Mouse (Mus musculus) intestine, postnatal 0 days (tissue): Measurements from ENCODE around the gene Fshr. TPM values are rescaled to one million over a fixed set of nuclear protein-coding genes. Genes with fewer than 3 reads are reported as not detected.

ENCODE experiments used
- ATAC-seq: fragments of 200-750 bp; cut with Nextera tagmentation; 2 replicates; pipeline ENCODE4 v1.8.0; 2017; ENCODE audit warnings: mild to moderate bottlenecking, moderate TSS enrichment, moderate library complexity
- H3K27ac ChIP-seq: fragments of 300-500 bp; sonication (generic); 2 replicates; pipeline ENCODE4 v1.5.1; 2014; ENCODE audit warnings: mild to moderate bottlenecking, low read depth, low read length, moderate library complexity
- H3K27me3 ChIP-seq: fragments of 300-500 bp; sonication (generic); replicated peaks from 2 replicates; pipeline ENCODE4 v1.6.1; 2014; ENCODE audit warnings: low read length, mixed read lengths; ENCODE audit not compliant: control insufficient read depth, insufficient read depth
- H3K36me3 ChIP-seq: fragments of 300-500 bp; sonication (generic); 2 replicates; pipeline ENCODE4 v1.6.1; 2014; ENCODE audit warnings: mild to moderate bottlenecking, moderate library complexity; ENCODE audit not compliant: control insufficient read depth, insufficient read depth
- H3K4me1 ChIP-seq: fragments of 300-500 bp; sonication (generic); replicated peaks from 2 replicates; pipeline ENCODE4 v1.6.1; 2014; ENCODE audit warnings: antibody characterized with exemption, low read length, mixed read lengths; ENCODE audit not compliant: control insufficient read depth, insufficient read depth
- H3K4me2 ChIP-seq: fragments of 300-500 bp; sonication (generic); replicated peaks from 2 replicates; pipeline ENCODE4 v1.6.1; 2014; ENCODE audit warnings: low read depth, mild to moderate bottlenecking, moderate library complexity
- H3K4me3 ChIP-seq: fragments of 300-500 bp; sonication (generic); 2 replicates; pipeline ENCODE4 v1.5.1; 2014; ENCODE audit warnings: low read depth, low read length
- H3K9ac ChIP-seq: fragments of 300-500 bp; sonication (generic); 2 replicates; pipeline ENCODE4 v1.6.1; 2014; ENCODE audit warnings: mild to moderate bottlenecking, low read depth, low read length
- H3K9me3 ChIP-seq: fragments of 300-500 bp; sonication (generic); 2 replicates; pipeline ENCODE4 v1.6.1; 2016; ENCODE audit warnings: mixed run types; ENCODE audit not compliant: control insufficient read depth
- CTCF ChIP-seq: sonication (generic); IDR thresholded peaks from 2 replicates; pipeline ENCODE4 v1.5.1; 2016; ENCODE audit warnings: low read depth, mild to moderate bottlenecking, control low read depth, antibody characterized with exemption, moderate library complexity
- WGBS: fragments of 180-500 bp; shearing (Covaris S2); extraction: QIAGEN DNeasy Blood & Tissue Kit; methylation state at CpG from one replicate; pipeline ENCODE4 v1.1.7; 2014; 5-methylcytosine and 5-hydroxymethylcytosine counted together
- polyA plus RNA-seq: library from polyadenylated mRNA; unstranded; fragments of >200 nt; fragmentation: Nextera tagmentation; extraction: Ambion mirVana; gene quantifications from 2 replicates; pipeline ENCODE4 v1.2.1, GENCODE M21; 2015

Fshr gene
- polyA plus RNA-seq, 1 experiment from 2014 or later, result not detected

DNA sequence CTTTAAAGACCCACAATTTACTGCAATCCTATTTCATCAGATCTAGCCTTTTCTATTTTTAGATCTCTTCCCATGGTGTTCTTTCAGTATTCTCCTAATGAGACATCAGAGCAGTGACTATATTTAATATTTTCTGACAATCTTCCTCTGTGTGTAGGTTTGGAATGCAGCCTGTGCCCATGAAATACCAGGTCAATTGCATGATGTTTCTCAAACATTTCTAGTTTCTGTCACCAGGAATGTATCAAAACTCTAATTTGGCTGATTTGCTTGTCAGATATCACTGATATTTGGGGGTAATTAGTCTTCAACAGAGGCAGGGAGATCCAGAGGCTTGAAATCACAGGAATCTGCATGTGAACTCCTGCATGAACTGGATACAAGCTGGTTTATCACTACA is 186.8 kb downstream of the Fshr start:
- Histone ChIP-seq H3K4me1 (no peaks in the 10 kb centered on the region), H3K27me3 (no peaks in the 10 kb centered on the region), H3K4me2 (no peak overlapping the region), H3K36me3 (no peaks in the 10 kb centered on the region), H3K9me3 (no peaks in the 10 kb centered on the region), H3K27ac (no peak overlapping the region), H3K4me3 (no peak overlapping the region), H3K9ac (no peak overlapping the region)
- TF ChIP-seq CTCF, result no peak
- ATAC-seq, result no peak

DNA sequence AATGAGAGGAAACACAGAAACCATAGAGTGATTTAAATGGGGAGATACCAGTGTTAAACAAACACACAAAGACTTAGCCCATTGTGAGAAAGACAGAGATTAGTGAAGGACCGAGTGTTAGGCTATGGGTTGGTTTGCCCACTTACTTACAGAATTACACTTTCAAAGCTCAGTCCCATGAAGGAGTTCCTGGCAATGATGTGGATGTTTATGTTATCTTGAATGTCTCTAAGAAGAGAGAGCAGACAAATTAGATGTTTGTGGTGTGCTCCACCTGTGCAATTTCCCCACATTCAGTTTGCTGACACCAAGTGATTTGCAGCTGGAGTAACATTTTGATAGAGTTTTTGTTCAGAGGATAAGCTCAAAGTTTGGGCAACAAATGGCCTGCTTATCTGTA is 191.4 kb downstream of the Fshr start:
- Histone ChIP-seq H3K4me2 (no peak overlapping the region), H3K4me3 (no peak overlapping the region), H3K27me3 (no peaks in the 10 kb centered on the region), H3K36me3 (no peaks in the 10 kb centered on the region), H3K4me1 (no peaks in the 10 kb centered on the region), H3K9ac (no peak overlapping the region), H3K9me3 (no peaks in the 10 kb centered on the region), H3K27ac (no peak overlapping the region)
- ATAC-seq, result no peak
- 63% methylated on average over 1 of the region's 1 CpGs for WGBS
- no peak for TF ChIP-seq CTCF

DNA sequence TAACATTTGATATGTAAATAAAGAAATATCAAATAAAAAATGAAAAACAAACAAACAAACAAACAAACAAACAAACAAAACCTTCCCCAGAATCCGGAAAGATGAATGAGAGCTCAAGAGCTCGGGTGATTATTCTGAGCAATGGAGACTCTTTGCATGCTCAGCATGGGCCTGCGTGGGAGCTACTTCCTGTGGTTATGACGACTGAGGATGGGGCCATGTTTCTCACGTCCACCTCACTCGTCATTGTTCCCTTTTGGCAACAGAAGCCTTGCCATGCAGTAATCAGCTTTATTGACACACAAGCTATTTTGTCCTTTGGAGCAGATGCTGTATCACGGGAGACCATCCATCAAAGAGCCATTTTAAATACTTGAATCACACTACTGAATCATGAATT is 191.8 kb downstream of the Fshr start:
- H3K9me3 ChIP-seq, result no peaks in the 10 kb centered on the region
- no peak overlapping the region for H3K4me2 ChIP-seq
- no peak overlapping the region for H3K4me3 ChIP-seq
- H3K9ac ChIP-seq, result no peak overlapping the region
- 82% methylated on average over 7 of the region's 7 CpGs for WGBS
- H3K4me1 ChIP-seq, result no peaks in the 10 kb centered on the region
- no peak for TF ChIP-seq CTCF
- no peaks in the 10 kb centered on the region for H3K27me3 ChIP-seq
- no peak for ATAC-seq
- H3K36me3 ChIP-seq, result no peaks in the 10 kb centered on the region
- H3K27ac ChIP-seq, result no peak overlapping the region

GRCm38 (mm10) chr17:89005959-89006358 is 194.5 kb downstream of the Fshr start:
- WGBS, result 82% methylated on average over 5 of the region's 5 CpGs
- no peak overlapping the region for H3K9ac ChIP-seq
- H3K4me3 ChIP-seq, result no peak overlapping the region
- H3K4me1 ChIP-seq, result no peaks in the 10 kb centered on the region
- no peaks in the 10 kb centered on the region for H3K27me3 ChIP-seq
- no peaks in the 10 kb centered on the region for H3K9me3 ChIP-seq
- ATAC-seq, result no peak
- no peak overlapping the region for H3K27ac ChIP-seq
- H3K4me2 ChIP-seq, result no peak overlapping the region
- H3K36me3 ChIP-seq, result no peaks in the 10 kb centered on the region
- no peak for TF ChIP-seq CTCF

DNA sequence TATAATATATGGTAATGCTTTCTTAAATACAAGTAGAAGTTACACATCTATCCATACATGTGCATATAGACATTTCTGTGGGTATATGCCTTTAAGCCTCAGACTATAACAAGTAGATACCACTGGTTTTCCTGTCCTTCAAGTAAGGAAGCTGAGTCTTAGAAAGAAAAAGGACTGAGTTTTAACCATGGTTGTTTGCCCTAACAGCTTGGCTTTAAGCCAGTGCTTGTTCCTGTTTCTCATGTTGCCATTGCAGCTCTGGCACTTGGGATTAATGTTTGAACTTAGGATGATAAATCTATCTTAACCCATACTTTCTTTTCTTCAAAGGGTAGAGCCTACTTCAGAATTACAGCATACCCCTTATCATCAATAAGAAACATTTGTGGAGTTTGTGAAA is 200.6 kb downstream of the Fshr start:
- no peaks in the 10 kb centered on the region for H3K9me3 ChIP-seq
- TF ChIP-seq CTCF, result no peak
- no peak for ATAC-seq
- H3K4me2 ChIP-seq, result no peak overlapping the region
- H3K9ac ChIP-seq, result no peak overlapping the region
- no peaks in the 10 kb centered on the region for H3K27me3 ChIP-seq
- no peak overlapping the region for H3K27ac ChIP-seq
- H3K4me3 ChIP-seq, result no peak overlapping the region
- no peaks in the 10 kb centered on the region for H3K4me1 ChIP-seq
- H3K36me3 ChIP-seq, result no peaks in the 10 kb centered on the region

DNA sequence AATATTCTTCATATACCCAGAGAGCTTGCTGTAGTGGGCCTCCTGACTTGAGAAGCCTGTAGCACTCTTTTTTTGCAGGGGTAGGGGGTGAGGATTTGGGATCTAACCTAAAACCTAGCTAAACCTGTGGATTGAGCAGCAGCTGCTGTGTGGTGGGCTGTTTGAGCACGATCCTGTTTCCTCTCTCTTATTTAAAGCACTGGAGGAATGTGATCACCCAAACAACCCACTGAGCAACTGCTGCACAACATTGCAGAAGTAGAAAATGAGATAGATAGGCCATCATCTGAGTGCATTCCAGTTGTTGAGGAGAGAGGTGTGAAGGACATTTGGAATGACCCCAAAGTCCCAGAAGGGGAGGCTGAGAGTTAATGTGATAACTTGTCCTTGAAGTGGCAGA is 202.2 kb downstream of the Fshr start:
- Histone ChIP-seq H3K4me2 (no peak overlapping the region), H3K4me3 (no peak overlapping the region), H3K27ac (no peak overlapping the region), H3K9ac (no peak overlapping the region), H3K9me3 (no peaks in the 10 kb centered on the region), H3K27me3 (no peaks in the 10 kb centered on the region), H3K4me1 (no peaks in the 10 kb centered on the region), H3K36me3 (no peaks in the 10 kb centered on the region)
- WGBS, result 50% methylated on average over 1 of the region's 1 CpGs
- TF ChIP-seq CTCF, result no peak
- ATAC-seq, result no peak

GRCm38 (mm10) chr17:88991238-88991637 is 209.2 kb downstream of the Fshr start:
- H3K9ac ChIP-seq, result no peak overlapping the region
- no peaks in the 10 kb centered on the region for H3K36me3 ChIP-seq
- no peak for TF ChIP-seq CTCF
- H3K4me3 ChIP-seq, result no peak overlapping the region
- H3K27me3 ChIP-seq, result no peaks in the 10 kb centered on the region
- WGBS, result 90% methylated on average over 4 of the region's 4 CpGs
- H3K9me3 ChIP-seq, result no peaks in the 10 kb centered on the region
- H3K4me1 ChIP-seq, result no peaks in the 10 kb centered on the region
- no peak overlapping the region for H3K4me2 ChIP-seq
- no peak for ATAC-seq
- no peak overlapping the region for H3K27ac ChIP-seq
